Mouse (Mus musculus) v-Abl transformed pro-B cells (cell line): ENCODE results near the gene Ptafr.
"Not testable (repeated sequence)": the region's sequence is repeated elsewhere in the genome, so short reads cannot be mapped to it uniquely, and the experiment has no call there.

Experiments
- in situ Hi-C, 2 experiments: fragments of 400-800 bp; cut with MboI; formaldehyde crosslinking; loops; one replicate each; pipeline ENCODE4 v1.15.1; 2025; ENCODE audit not compliant: unreplicated experiment in 2 of 2

Gene Ptafr

GRCm38 (mm10) chr4:132554221-132554620 is 9.6 kb upstream of the Ptafr start:
- in situ Hi-C loops, result no loop called here

- in situ Hi-C loops, result no loop called here
Measured at GRCm38 (mm10) chr4:132554653-132555052, 9.2 kb upstream of the Ptafr start.

GRCm38 (mm10) chr4:132555550-132555949 is 8.3 kb upstream of the Ptafr start:
- in situ Hi-C loops, result not testable (repeated sequence)

- in situ Hi-C loops, result no loop called here
Measured at GRCm38 (mm10) chr4:132563261-132563660, 606 bp upstream of the Ptafr start.

- in situ Hi-C loops, result no loop called here
Measured at GRCm38 (mm10) chr4:132565089-132565747, 1.4 kb downstream of the Ptafr start.

GRCm38 (mm10) chr4:132567361-132567779 is 3.5 kb downstream of the Ptafr start:
- in situ Hi-C loops, result no loop called here

- in situ Hi-C loops, result no loop called here
Measured at GRCm38 (mm10) chr4:132569115-132569514, 5.2 kb downstream of the Ptafr start.

GRCm38 (mm10) chr4:132571190-132571589 is 7.3 kb downstream of the Ptafr start:
- in situ Hi-C loops, result no loop called here

GRCm38 (mm10) chr4:132573327-132573726 is 9.5 kb downstream of the Ptafr start:
- in situ Hi-C loops, result no loop called here

GRCm38 (mm10) chr4:132574809-132575347 is 11.0 kb downstream of the Ptafr start:
- in situ Hi-C loops, result no loop called here

- in situ Hi-C loops, result no loop called here
Measured at GRCm38 (mm10) chr4:132583781-132584180, 19.9 kb downstream of the Ptafr start.

- in situ Hi-C loops, result no loop called here
Measured at GRCm38 (mm10) chr4:132584975-132585374, 21.1 kb downstream of the Ptafr start.

GRCm38 (mm10) chr4:132586282-132586681 is 22.4 kb downstream of the Ptafr start:
- in situ Hi-C loops, result no loop called here

- in situ Hi-C loops, result no loop called here
Measured at GRCm38 (mm10) chr4:132588512-132588911, 24.6 kb downstream of the Ptafr start.

- in situ Hi-C loops, result no loop called here
Measured at GRCm38 (mm10) chr4:132590642-132591041, 26.8 kb downstream of the Ptafr start.

GRCm38 (mm10) chr4:132592958-132593357 is 29.1 kb downstream of the Ptafr start:
- in situ Hi-C loops, result no loop called here

GRCm38 (mm10) chr4:132594191-132594590 is 30.3 kb downstream of the Ptafr start:
- in situ Hi-C loops, result no loop called here

GRCm38 (mm10) chr4:132598861-132599260 is 35.0 kb downstream of the Ptafr start:
- in situ Hi-C loops, result no loop called here

GRCm38 (mm10) chr4:132599764-132600163 is 35.9 kb downstream of the Ptafr start:
- in situ Hi-C loops, result no loop called here

GRCm38 (mm10) chr4:132600465-132600864 is 36.6 kb downstream of the Ptafr start:
- in situ Hi-C loops, result no loop called here

GRCm38 (mm10) chr4:132601242-132601641 is 37.4 kb downstream of the Ptafr start:
- in situ Hi-C loops, result not testable (repeated sequence)

GRCm38 (mm10) chr4:132603468-132603867 is 39.6 kb downstream of the Ptafr start:
- in situ Hi-C loops, result no loop called here
